Mouse (Mus musculus): ENCODE data around the gene Nmrk2.

DNA sequence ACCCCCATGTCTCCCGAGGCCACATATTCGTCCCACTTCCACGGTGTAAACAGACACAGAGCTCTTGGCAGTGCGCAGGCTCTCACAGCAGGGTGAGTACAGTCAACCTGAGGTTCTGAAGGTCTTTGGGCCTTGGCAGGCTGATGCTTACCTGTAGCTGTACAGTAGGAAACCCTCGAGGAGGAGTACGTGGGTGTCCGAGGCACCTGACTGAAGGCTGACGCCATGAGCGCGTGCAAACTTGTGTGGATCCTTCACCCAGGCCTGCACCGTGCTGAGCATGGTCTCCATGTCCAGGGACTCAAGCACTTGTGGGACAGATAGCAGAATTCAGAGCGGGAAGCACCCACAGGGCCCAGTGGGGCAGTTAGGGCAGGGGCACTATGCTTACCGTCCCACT is 1.7 kb downstream of the Nmrk2 start:
- TF ChIP-seq CTCF (IDR thresholded peaks at IDR 0.05; ENCODE audit: borderline replicate concordance, insufficient read depth, low read length) (no peak), POLR2A (IDR thresholded peaks at IDR 0.05; ENCODE audit: low read depth, low read length) (no peak)

All from embryonic fibroblast, embryonic 13.5 days (primary cell).